Mouse (Mus musculus): ENCODE measurements around the gene Depdc5. TPM values are rescaled to one million over a fixed set of nuclear protein-coding genes. Genes with fewer than 3 reads are reported as not detected.

The Depdc5 gene
- polyA plus RNA-seq, 1 experiment: 16.2 TPM

Other genes with a start within 250 kb of the Depdc5 start
- gene Pisd, start 78.1 kb upstream of the Depdc5 start, polyA plus RNA-seq (2012; ENCODE audit: insufficient read depth, insufficient read length, missing spikeins): 49.8 and 54.7 TPM in 2 replicates
- not detected in 2 replicates for gene Gm20671, start 36.6 kb upstream of the Depdc5 start, polyA plus RNA-seq (2012; ENCODE audit: insufficient read depth, insufficient read length, missing spikeins)
- gene Prr14l, start 9.4 kb upstream of the Depdc5 start, polyA plus RNA-seq (2012; ENCODE audit: insufficient read depth, insufficient read length, missing spikeins): 2.8 and 3.6 TPM in 2 replicates
- gene Ywhah, start 155.1 kb downstream of the Depdc5 start, polyA plus RNA-seq (2012; ENCODE audit: insufficient read depth, insufficient read length, missing spikeins): 62.3 and 63.4 TPM in 2 replicates
- gene Slc5a1, start 240.5 kb downstream of the Depdc5 start, polyA plus RNA-seq (2012; ENCODE audit: insufficient read depth, insufficient read length, missing spikeins): not detected in 2 replicates

All from brown adipose tissue, adult 24 weeks (tissue).